ENCODE assay signal across 23 mouse cellular contexts in genomic region chr14:8046839-8047238, GRCm38 (mm10). TPM values are rescaled to one million over a fixed set of nuclear protein-coding genes. Genes with fewer than 3 reads are reported as not detected.
DNase-seq lines count a peak whose midpoint lies in the region; ATAC-seq and TF ChIP-seq lines count a peak whose summit lies in the region.
"Had no signal": no experiment of that assay in that cellular context is flagged by ENCODE, and none has a peak within 500 bp of the region (broad histone marks: within the 10 kb centered on the region; RNA-seq: fewer than 3 reads in every experiment).

No protein-coding gene starts in this region.

- TF ChIP-seq CTCF in stomach, postnatal 0 days (IDR thresholded peaks at IDR 0.05; ENCODE audit: low read depth), result no peak

- DNase-seq in forebrain, embryonic 11.5 days (ENCODE audit: low spot score), result peak; percentile 29
- no peak for DNase-seq in forebrain, embryonic 10.5 days (ENCODE audit: extremely low spot score, low spot score)
- DNase-seq in testis, postnatal 10 days (ENCODE audit: low spot score), result peak; percentile 27
- DNase-seq in testis, postnatal 14 days (ENCODE audit: low spot score), result no peak
- peak; percentile 23 for DNase-seq in stomach, postnatal 0 days (ENCODE audit: low spot score)
- no peak for DNase-seq in layer of hippocampus, postnatal 14 days (ENCODE audit: low spot score in 2 of 2)
- DNase-seq: adrenal gland, postnatal 10 days; adrenal gland, postnatal 36 days; cerebellum, adult 18-20 months; cerebellum, adult 9-10 months; cerebellum, postnatal 14 days; gastrocnemius, postnatal 25 days had no signal

- ATAC-seq in forebrain, embryonic 11.5 days (replicated peaks; ENCODE audit: low FRiP score), result no peak
- peak; percentile 78 for ATAC-seq in stomach, postnatal 0 days (ENCODE audit: low FRiP score, low TSS enrichment)
- ATAC-seq in megakaryocyte progenitor cell, adult 5-6 weeks (replicated peaks; ENCODE audit: poor library complexity), result no peak
- ATAC-seq: forebrain, embryonic 15.5 days; Patski had no signal

- no peaks in the 10 kb centered on the region for H3K9me3 ChIP-seq in forebrain, embryonic 11.5 days (ENCODE audit: control insufficient read depth, low read length)
- H3K9me3 ChIP-seq in forebrain, embryonic 10.5 days, result no peaks in the 10 kb centered on the region
- H3K9me3 ChIP-seq in stomach, postnatal 0 days (ENCODE audit: control insufficient read depth, low read length), result no peaks in the 10 kb centered on the region
- H3K9me3 ChIP-seq: forebrain, embryonic 12.5 days; forebrain, embryonic 15.5 days; heart, embryonic 10.5 days; heart, embryonic 13.5 days; hindbrain, embryonic 12.5 days; hindbrain, embryonic 15.5 days had no signal

- H3K4me3 ChIP-seq in forebrain, embryonic 11.5 days (ENCODE audit: low read depth, low read length), result no peak overlapping the region
- no peak overlapping the region for H3K4me3 ChIP-seq in forebrain, embryonic 10.5 days
- no peak overlapping the region for H3K4me3 ChIP-seq in stomach, postnatal 0 days (ENCODE audit: low read depth, low read length)
- H3K4me3 ChIP-seq: forebrain, embryonic 12.5 days; forebrain, embryonic 15.5 days; heart, adult 2 months; heart, embryonic 10.5 days; heart, embryonic 13.5 days; hindbrain, embryonic 12.5 days; hindbrain, embryonic 15.5 days had no signal

- no peak overlapping the region for H3K9ac ChIP-seq in forebrain, embryonic 11.5 days (ENCODE audit: low read length)
- no peak overlapping the region for H3K9ac ChIP-seq in stomach, postnatal 0 days (ENCODE audit: low read length)
- H3K9ac ChIP-seq: forebrain, embryonic 12.5 days; forebrain, embryonic 15.5 days; heart, embryonic 13.5 days; hindbrain, embryonic 12.5 days; hindbrain, embryonic 15.5 days had no signal

- TF ChIP-seq EP300 in stomach, postnatal 0 days (optimal IDR thresholded peaks at IDR 0.05), result no peak

- H3K27me3 ChIP-seq in forebrain, embryonic 11.5 days (ENCODE audit: control insufficient read depth, insufficient read depth, low read length), result no peaks in the 10 kb centered on the region
- H3K27me3 ChIP-seq in forebrain, embryonic 10.5 days (ENCODE audit: poor library complexity, severe bottlenecking), result no peaks in the 10 kb centered on the region
- H3K27me3 ChIP-seq in stomach, postnatal 0 days (ENCODE audit: control insufficient read depth, insufficient read depth, low read length), result no peaks in the 10 kb centered on the region
- H3K27me3 ChIP-seq: forebrain, embryonic 12.5 days; forebrain, embryonic 15.5 days; heart, embryonic 13.5 days; hindbrain, embryonic 12.5 days; hindbrain, embryonic 15.5 days; Patski had no signal

- no peak overlapping the region for H3K27ac ChIP-seq in forebrain, embryonic 11.5 days (ENCODE audit: low read depth, low read length)
- H3K27ac ChIP-seq in forebrain, embryonic 10.5 days, result no peak overlapping the region
- no peak overlapping the region for H3K27ac ChIP-seq in stomach, postnatal 0 days (replicated peaks)
- H3K27ac ChIP-seq: forebrain, embryonic 12.5 days; forebrain, embryonic 15.5 days; heart, adult 2 months; heart, embryonic 10.5 days; heart, embryonic 13.5 days; hindbrain, embryonic 12.5 days; hindbrain, embryonic 15.5 days had no signal

- no peaks in the 10 kb centered on the region; the same call in 1 of the 2 replicates for H3K36me3 ChIP-seq in forebrain, embryonic 11.5 days (ENCODE audit: control insufficient read depth, insufficient read depth, low read length)
- H3K36me3 ChIP-seq in forebrain, embryonic 10.5 days (replicated peaks), result peaks cover 50% of the 10 kb centered on the region
- peaks cover 2% of the 10 kb centered on the region; the same call in 1 of the 2 replicates for H3K36me3 ChIP-seq in stomach, postnatal 0 days (ENCODE audit: control insufficient read depth, insufficient read depth, low read length)

- H3K4me1 ChIP-seq in forebrain, embryonic 11.5 days (replicated peaks; ENCODE audit: control insufficient read depth, insufficient read depth, low read length), result no peaks in the 10 kb centered on the region
- no peaks in the 10 kb centered on the region for H3K4me1 ChIP-seq in forebrain, embryonic 10.5 days
- H3K4me1 ChIP-seq in stomach, postnatal 0 days (replicated peaks; ENCODE audit: control insufficient read depth, insufficient read depth), result no peaks in the 10 kb centered on the region
- H3K4me1 ChIP-seq: forebrain, embryonic 12.5 days; forebrain, embryonic 15.5 days; heart, embryonic 10.5 days; heart, embryonic 13.5 days; hindbrain, embryonic 12.5 days; hindbrain, embryonic 15.5 days had no signal

- H3K4me2 ChIP-seq in forebrain, embryonic 11.5 days (ENCODE audit: low read depth, low read length, severe bottlenecking), result no peak overlapping the region
- no peak overlapping the region for H3K4me2 ChIP-seq in stomach, postnatal 0 days (replicated peaks; ENCODE audit: low read depth)
- H3K4me2 ChIP-seq: forebrain, embryonic 12.5 days; forebrain, embryonic 15.5 days; heart, embryonic 13.5 days; hindbrain, embryonic 12.5 days; hindbrain, embryonic 15.5 days had no signal

- WGBS in forebrain, embryonic 11.5 days, result 93% methylated on average over 6 of the region's 6 CpGs
- 94% methylated on average over 6 of the region's 6 CpGs for WGBS in forebrain, embryonic 10.5 days
- WGBS in stomach, postnatal 0 days, result 91% methylated on average over 6 of the region's 6 CpGs

RNA-seq across cellular contexts. Expression of gene Rpp14, which starts 33.3 kb away (rescaled TPM):
- 64.5 and 69.2 TPM in 2 replicates for polyA plus RNA-seq in forebrain, embryonic 11.5 days (2014; fragmentation: Nextera tagmentation; extraction: Ambion mirVana)
- polyA plus RNA-seq in forebrain, embryonic 10.5 days (2016; fragmentation: Nextera tagmentation; extraction: Ambion mirVana), result 61.0 and 61.5 TPM in 2 replicates
- 32.6 and 35.0 TPM in 2 replicates for polyA plus RNA-seq in stomach, postnatal 0 days (2015; fragmentation: Nextera tagmentation; extraction: Ambion mirVana)
- 10 to 100 TPM; 24.5 to 25.4 TPM for total RNA-seq in layer of hippocampus, postnatal 14 days (2021)
- 49.6 and 57.2 TPM in 2 replicates for total RNA-seq in megakaryocyte progenitor cell, adult 5-6 weeks (2015)
- total RNA-seq in megakaryocyte progenitor cell, adult 5-6 weeks (2017), result 67.5 and 78.5 TPM in 2 replicates

RNA-seq across cellular contexts. Expression of gene Abhd6, which starts 44.1 kb away (rescaled TPM):
- 19.2 and 19.5 TPM in 2 replicates for polyA plus RNA-seq in forebrain, embryonic 11.5 days (2014; fragmentation: Nextera tagmentation; extraction: Ambion mirVana)
- 18.6 and 20.2 TPM in 2 replicates for polyA plus RNA-seq in forebrain, embryonic 10.5 days (2016; fragmentation: Nextera tagmentation; extraction: Ambion mirVana)
- polyA plus RNA-seq in stomach, postnatal 0 days (2015; fragmentation: Nextera tagmentation; extraction: Ambion mirVana), result 90.2 and 91.7 TPM in 2 replicates
- total RNA-seq in layer of hippocampus, postnatal 14 days (2021), result 10 to 100 TPM; 61.4 to 61.8 TPM
- total RNA-seq in megakaryocyte progenitor cell, adult 5-6 weeks (2015), result 0.47 and 0.56 TPM in 2 replicates
- total RNA-seq in megakaryocyte progenitor cell, adult 5-6 weeks (2017), result 0.54 TPM in 2 replicates

RNA-seq across cellular contexts. Expression of gene Pxk, which starts 51.2 kb away (rescaled TPM):
- 24.3 and 26.4 TPM in 2 replicates for polyA plus RNA-seq in forebrain, embryonic 11.5 days (2014; fragmentation: Nextera tagmentation; extraction: Ambion mirVana)
- polyA plus RNA-seq in forebrain, embryonic 10.5 days (2016; fragmentation: Nextera tagmentation; extraction: Ambion mirVana), result 15.5 and 17.0 TPM in 2 replicates
- polyA plus RNA-seq in stomach, postnatal 0 days (2015; fragmentation: Nextera tagmentation; extraction: Ambion mirVana), result 29.4 TPM in 2 replicates
- 10 to 100 TPM; 25.7 to 26.4 TPM for total RNA-seq in layer of hippocampus, postnatal 14 days (2021)
- total RNA-seq in megakaryocyte progenitor cell, adult 5-6 weeks (2015), result 34.7 and 47.1 TPM in 2 replicates
- 27.2 and 28.7 TPM in 2 replicates for total RNA-seq in megakaryocyte progenitor cell, adult 5-6 weeks (2017)

RNA-seq across cellular contexts. Expression of gene Dnase1l3, which starts 52.5 kb away (rescaled TPM):
- not detected in 2 replicates for polyA plus RNA-seq in forebrain, embryonic 11.5 days (2014; fragmentation: Nextera tagmentation; extraction: Ambion mirVana)
- not detected in 2 replicates for polyA plus RNA-seq in forebrain, embryonic 10.5 days (2016; fragmentation: Nextera tagmentation; extraction: Ambion mirVana)
- polyA plus RNA-seq in stomach, postnatal 0 days (2015; fragmentation: Nextera tagmentation; extraction: Ambion mirVana), result 3.7 and 3.8 TPM in 2 replicates
- not detected for total RNA-seq in layer of hippocampus, postnatal 14 days (2021)
- total RNA-seq in megakaryocyte progenitor cell, adult 5-6 weeks (2015), result 0.05 and 0.12 TPM in 2 replicates
- total RNA-seq in megakaryocyte progenitor cell, adult 5-6 weeks (2017), result not detected in 2 replicates
- total RNA-seq: gastrocnemius, adult 8-10 months; gastrocnemius, postnatal 25 days; hematopoietic stem cell, adult 5-6 weeks had no signal
- polyA plus RNA-seq: forebrain, embryonic 12.5 days; heart, embryonic 10.5 days; hindbrain, embryonic 12.5 days had no signal

Comparison
In these comparisons a context has a peak if more than half of its experiments do, and no peak if none do; other contexts are left out.
1. DNase-seq: peak in forebrain, embryonic 11.5 days (single experiment), testis, postnatal 10 days (single experiment) and stomach, postnatal 0 days (single experiment); none in forebrain, embryonic 10.5 days (single experiment), testis, postnatal 14 days (single experiment) and layer of hippocampus, postnatal 14 days (0 of 2).